In the genomic region with DNA sequence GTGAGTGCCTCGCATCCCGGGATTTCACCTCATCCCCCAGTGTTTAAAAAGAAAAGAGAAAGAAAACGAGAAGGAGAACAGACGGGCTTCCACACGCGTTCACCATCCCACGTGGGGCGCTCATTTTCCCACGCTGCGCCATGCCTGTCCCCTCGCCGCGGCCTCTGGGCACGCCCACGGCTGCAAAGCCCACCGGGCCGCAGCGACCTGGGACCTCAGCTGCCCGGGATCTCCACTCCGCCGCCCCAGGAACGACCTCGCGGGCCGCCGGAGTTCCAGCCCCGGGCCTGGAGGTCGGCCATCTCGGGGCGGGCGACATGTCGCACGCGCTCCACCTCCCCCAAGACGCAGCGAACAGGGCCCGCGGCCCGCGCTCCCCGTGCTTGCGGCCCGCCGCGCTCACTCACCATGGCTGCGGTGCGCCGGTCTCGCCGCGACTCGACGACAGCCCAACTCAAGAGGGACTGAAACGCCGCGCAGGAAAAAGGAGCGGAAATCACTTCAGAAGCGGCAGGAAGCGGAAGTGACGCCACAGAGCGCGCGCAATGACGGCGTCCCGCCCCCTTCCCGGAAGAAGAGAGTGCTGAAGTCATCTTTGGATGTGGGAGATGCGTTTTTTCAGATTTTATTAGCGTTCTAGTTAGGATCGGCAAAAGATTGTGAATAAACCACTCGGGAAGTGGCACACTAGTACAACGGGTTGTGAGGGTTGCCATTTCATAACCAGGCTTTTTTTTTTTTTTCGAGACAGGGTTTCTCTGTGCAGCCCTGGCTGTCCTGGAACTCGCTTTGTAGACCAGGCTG, we compare ENCODE assay signal across 8 mouse cellular contexts. TPM values are rescaled to one million over a fixed set of nuclear protein-coding genes. Genes with fewer than 3 reads are reported as not detected.
A peak's percentile ranks its signal among the peaks of the same experiment; 100 is the strongest.
DNase-seq lines count a peak whose midpoint lies in the region; ATAC-seq lines count a peak whose summit lies in the region.

A gene (minus strand): TSS at position 519 of the 804 bp plus-strand sequence.

- ATAC-seq in CD4-positive, CD25-positive, alpha-beta regulatory T cell, adult 4 months = peak; percentile 95
- peak; percentile 78 for ATAC-seq in forebrain, embryonic 11.5 days (replicated peaks; ENCODE audit: low FRiP score)
- ATAC-seq in heart, embryonic 16.5 days (replicated peaks; ENCODE audit: extremely low read depth, insufficient read depth, low FRiP score) = peak; percentile 84
- ATAC-seq in liver, embryonic 15.5 days (ENCODE audit: insufficient read depth) = peak; percentile 75
- peak; percentile 65; the same call in 1 of the 2 replicates for ATAC-seq in neural tube, embryonic 12.5 days (ENCODE audit: low FRiP score, low read depth)

- peak within 1 kb of the TSS; percentile 37; the same call in 1 of the 2 replicates for H3K27ac ChIP-seq in forebrain, embryonic 11.5 days (ENCODE audit: low read depth, low read length)
- peak within 1 kb of the TSS; percentile 89 for H3K27ac ChIP-seq in heart, embryonic 16.5 days (ENCODE audit: low read length)
- H3K27ac ChIP-seq in liver, embryonic 15.5 days (replicated peaks) = peak within 1 kb of the TSS; percentile 89
- H3K27ac ChIP-seq in neural tube, embryonic 12.5 days = peak within 1 kb of the TSS; percentile 79

- WGBS in forebrain, embryonic 11.5 days = under 1% methylated on average over 74 of the region's 74 CpGs
- WGBS in heart, embryonic 16.5 days = under 1% methylated on average over 74 of the region's 74 CpGs
- under 1% methylated on average over 74 of the region's 74 CpGs for WGBS in liver, embryonic 15.5 days (ENCODE audit: insufficient replicate concordance)
- WGBS in neural tube, embryonic 12.5 days = under 1% methylated on average over 74 of the region's 74 CpGs

- H3K36me3 ChIP-seq in forebrain, embryonic 11.5 days (ENCODE audit: control insufficient read depth, insufficient read depth, low read length) = no peaks in the 10 kb centered on the region
- peaks cover 9% of the 10 kb centered on the region; the same call in 1 of the 2 replicates for H3K36me3 ChIP-seq in heart, embryonic 16.5 days (ENCODE audit: control insufficient read depth, insufficient read depth)
- H3K36me3 ChIP-seq in liver, embryonic 15.5 days (replicated peaks) = peaks cover 18% of the 10 kb centered on the region
- peaks cover 11% of the 10 kb centered on the region for H3K36me3 ChIP-seq in neural tube, embryonic 12.5 days

- DNase-seq in c-Kit-positive CD71-negative TER-119-negative erythroid progenitor cells, embryonic 14.5 days (ENCODE audit: low read depth) = peak; percentile 76
- DNase-seq in forebrain, embryonic 11.5 days (ENCODE audit: low spot score) = peak; percentile 94
- peak; percentile 93 to 97 for DNase-seq in kidney, postnatal 36 days
- peak; percentile 79 for DNase-seq in telencephalon, adult 2 months (ENCODE audit: low read depth, low spot score)

- H3K4me3 ChIP-seq in forebrain, embryonic 11.5 days (ENCODE audit: low read depth, low read length) = peak within 1 kb of the TSS; percentile 92
- peak within 1 kb of the TSS; percentile 98 for H3K4me3 ChIP-seq in heart, embryonic 16.5 days (ENCODE audit: low read length)
- H3K4me3 ChIP-seq in liver, embryonic 15.5 days (replicated peaks) = peak within 1 kb of the TSS; percentile 94
- peak within 1 kb of the TSS; percentile 99 for H3K4me3 ChIP-seq in neural tube, embryonic 12.5 days

- no peaks in the 10 kb centered on the region for H3K27me3 ChIP-seq in forebrain, embryonic 11.5 days (ENCODE audit: control insufficient read depth, insufficient read depth, low read length)
- 0 out of 2 replicates have a peak, but pooled peaks cover 3% of the 10 kb centered on the region for H3K27me3 ChIP-seq in heart, embryonic 16.5 days (ENCODE audit: control insufficient read depth, insufficient read depth, low read length)
- peaks cover 20% of the 10 kb centered on the region for H3K27me3 ChIP-seq in liver, embryonic 15.5 days
- no peaks in the 10 kb centered on the region for H3K27me3 ChIP-seq in neural tube, embryonic 12.5 days (replicated peaks)

- peak within 1 kb of the TSS; percentile 93 for H3K9ac ChIP-seq in forebrain, embryonic 11.5 days (ENCODE audit: low read length)
- peak within 1 kb of the TSS; percentile 99 for H3K9ac ChIP-seq in heart, embryonic 16.5 days (ENCODE audit: low read length)
- H3K9ac ChIP-seq in liver, embryonic 15.5 days = peak within 1 kb of the TSS; percentile 95
- peak within 1 kb of the TSS; percentile 96 for H3K9ac ChIP-seq in neural tube, embryonic 12.5 days

- H3K4me1 ChIP-seq in forebrain, embryonic 11.5 days (replicated peaks; ENCODE audit: control insufficient read depth, insufficient read depth, low read length) = peaks cover 6% of the 10 kb centered on the region; the same call in 1 of the 2 replicates
- H3K4me1 ChIP-seq in heart, embryonic 16.5 days (ENCODE audit: control insufficient read depth, insufficient read depth, low read length) = peaks cover 13% of the 10 kb centered on the region
- peaks cover 36% of the 10 kb centered on the region for H3K4me1 ChIP-seq in liver, embryonic 15.5 days (replicated peaks)
- peaks cover 15% of the 10 kb centered on the region for H3K4me1 ChIP-seq in neural tube, embryonic 12.5 days

- no peaks in the 10 kb centered on the region for H3K9me3 ChIP-seq in forebrain, embryonic 11.5 days (ENCODE audit: control insufficient read depth, low read length)
- H3K9me3 ChIP-seq in heart, embryonic 16.5 days (replicated peaks; ENCODE audit: control insufficient read depth, low read length) = no peaks in the 10 kb centered on the region
- H3K9me3 ChIP-seq in liver, embryonic 15.5 days (replicated peaks) = no peaks in the 10 kb centered on the region
- no peaks in the 10 kb centered on the region for H3K9me3 ChIP-seq in neural tube, embryonic 12.5 days

- H3K4me2 ChIP-seq in forebrain, embryonic 11.5 days (ENCODE audit: low read depth, low read length, severe bottlenecking) = peak within 1 kb of the TSS; percentile 92
- H3K4me2 ChIP-seq in heart, embryonic 16.5 days (ENCODE audit: low read depth, low read length) = peak within 1 kb of the TSS; percentile 75
- H3K4me2 ChIP-seq in liver, embryonic 15.5 days = peak within 1 kb of the TSS; percentile 94
- H3K4me2 ChIP-seq in neural tube, embryonic 12.5 days (replicated peaks) = peak within 1 kb of the TSS; percentile 98

RNA-seq across cellular contexts. Expression of the gene that starts here (rescaled TPM):
- 100 to 1,000 TPM; 175 to 178 TPM for polyA plus RNA-seq in CD4-positive, CD25-positive, alpha-beta regulatory T cell, adult 4 months (2017; shearing (Covaris generic))
- 289 and 308 TPM in 2 replicates for polyA plus RNA-seq in forebrain, embryonic 11.5 days (2014; fragmentation: Nextera tagmentation; extraction: Ambion mirVana)
- polyA plus RNA-seq in heart, embryonic 16.5 days (2015; fragmentation: Nextera tagmentation; extraction: Ambion mirVana) = 174 and 210 TPM in 2 replicates
- 146 and 148 TPM in 2 replicates for polyA plus RNA-seq in liver, embryonic 15.5 days (2015; fragmentation: Nextera tagmentation; extraction: Ambion mirVana)
- polyA plus RNA-seq in neural tube, embryonic 12.5 days (2016; fragmentation: Nextera tagmentation; extraction: Ambion mirVana) = 188 and 193 TPM in 2 replicates

Comparison
In these comparisons a context has a peak if more than half of its experiments do, and no peak if none do; other contexts are left out.
1. Peak in every context shown above with its lines: DNase-seq, ATAC-seq, H3K4me3 ChIP-seq and H3K27ac ChIP-seq.
2. H3K27ac ChIP-seq: peak in every context shown above with its lines; median percentile 89 in heart, embryonic 16.5 days; 89 in liver, embryonic 15.5 days; 79 in neural tube, embryonic 12.5 days; 37 in forebrain, embryonic 11.5 days.